Mouse (Mus musculus): ENCODE data around the gene Lsamp.

The Lsamp gene

GRCm38 (mm10) chr16:42113246-42113645 is 2129.1 kb downstream of the Lsamp start:
- DNase-seq, result no peak

GRCm38 (mm10) chr16:42121788-42122187 is 2137.6 kb downstream of the Lsamp start:
- no peak for DNase-seq

- no peak for DNase-seq
These were observed 2139.7 kb downstream of the Lsamp start for GRCm38 (mm10) chr16:42123826-42124225.

GRCm38 (mm10) chr16:42126061-42126460 is 2141.9 kb downstream of the Lsamp start:
- no peak for DNase-seq

- DNase-seq, result no peak
These were observed 2163.0 kb downstream of the Lsamp start for GRCm38 (mm10) chr16:42147164-42147563.

GRCm38 (mm10) chr16:42149216-42149942 is 2165.2 kb downstream of the Lsamp start:
- DNase-seq, result no peak

GRCm38 (mm10) chr16:42152640-42153039 is 2168.5 kb downstream of the Lsamp start:
- peak; percentile 60 for DNase-seq

GRCm38 (mm10) chr16:42157816-42158215 is 2173.7 kb downstream of the Lsamp start:
- no peak for DNase-seq

- DNase-seq, result peak; percentile 92
These were observed 2180.8 kb downstream of the Lsamp start for GRCm38 (mm10) chr16:42164941-42165340.

GRCm38 (mm10) chr16:42168292-42168691 is 2184.1 kb downstream of the Lsamp start:
- DNase-seq, result no peak

- DNase-seq, result peak; percentile 85
These were observed 2185.4 kb downstream of the Lsamp start for GRCm38 (mm10) chr16:42169447-42170140.

- DNase-seq, result peak; percentile 75
These were observed 2188.3 kb downstream of the Lsamp start for GRCm38 (mm10) chr16:42172476-42172875.

GRCm38 (mm10) chr16:42178866-42179265 is 2194.7 kb downstream of the Lsamp start:
- DNase-seq, result no peak

- DNase-seq, result no peak
These were observed 2195.9 kb downstream of the Lsamp start for GRCm38 (mm10) chr16:42180025-42180424.

GRCm38 (mm10) chr16:42180473-42180872 is 2196.3 kb downstream of the Lsamp start:
- no peak for DNase-seq

GRCm38 (mm10) chr16:42189431-42190081 is 2205.4 kb downstream of the Lsamp start:
- DNase-seq, result peak; percentile 73

GRCm38 (mm10) chr16:42190114-42191045 is 2206.2 kb downstream of the Lsamp start:
- peak; percentile 94 for DNase-seq

Data from retina, postnatal 1 day (tissue).